Mouse (Mus musculus) T-helper 2 cell (primary cell): ENCODE measurements around the gene Atp6v0e.

Experiments
- in situ Hi-C: fragments of 300-600 bp; cut with MboI, MseI; formaldehyde crosslinking; loops from one replicate; pipeline ENCODE4 v1.15.1; 2025; ENCODE audit warnings: high pct_unique_total_duplicates

Atp6v0e gene

DNA sequence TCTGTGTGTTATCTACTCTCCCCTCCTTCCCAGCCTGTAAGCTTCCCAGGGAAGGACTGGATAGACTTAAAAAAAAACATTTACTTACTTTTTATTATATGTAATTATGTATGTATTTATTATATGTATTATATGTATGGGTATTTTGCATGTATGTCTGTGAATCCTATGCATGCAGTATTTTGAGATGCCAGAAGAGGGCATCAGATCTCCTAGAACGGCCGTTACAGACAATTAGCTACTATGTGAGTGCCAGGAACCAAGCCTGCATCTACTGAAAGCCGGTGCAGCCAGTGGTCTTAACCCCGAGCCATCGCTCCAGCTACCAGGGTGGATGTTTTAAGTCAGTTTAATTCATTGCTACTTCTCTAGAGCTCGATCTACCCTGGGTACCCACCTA is 18.2 kb downstream of the Atp6v0e start:
- in situ Hi-C loops: loop anchor here (25.0 kb wide), 1 partner anchor 206 kb away; no protein-coding TSS in a partner anchor

DNA sequence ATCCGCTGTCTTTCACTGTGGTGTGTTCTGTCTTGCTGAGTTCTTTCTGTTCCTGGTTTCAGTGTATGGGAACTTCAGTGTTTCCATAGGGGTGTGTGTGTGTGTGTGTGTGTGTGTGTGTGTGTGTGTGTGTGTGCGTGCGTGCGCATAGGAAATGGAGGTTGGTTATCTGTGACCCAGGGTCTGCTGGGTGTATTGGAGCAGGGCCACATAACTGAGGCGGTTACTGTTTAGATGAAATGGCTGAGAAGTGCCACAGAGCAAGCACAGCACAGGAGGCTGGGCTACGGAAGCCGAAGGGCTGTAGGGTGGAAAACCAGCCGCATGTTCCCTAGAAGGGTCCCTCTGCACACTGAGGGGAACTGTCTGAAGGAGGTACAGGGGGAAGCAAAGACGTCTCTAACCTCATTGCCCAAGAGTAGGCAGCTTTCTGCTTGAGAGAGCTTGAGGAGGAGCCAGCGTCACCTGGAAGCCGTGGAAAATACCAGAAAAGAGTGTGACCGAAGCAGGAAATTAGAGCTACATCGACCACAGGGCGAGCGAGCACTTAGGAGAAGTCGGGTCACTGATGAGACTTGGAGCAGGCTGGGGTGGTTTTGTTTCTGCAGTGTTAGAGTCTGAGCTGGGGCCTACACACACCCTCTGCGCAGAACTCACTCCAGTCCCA is 23.4 kb downstream of the Atp6v0e start:
- in situ Hi-C loops: loop anchor here (25.0 kb wide), 1 partner anchor 201 kb away; no protein-coding TSS in a partner anchor

DNA sequence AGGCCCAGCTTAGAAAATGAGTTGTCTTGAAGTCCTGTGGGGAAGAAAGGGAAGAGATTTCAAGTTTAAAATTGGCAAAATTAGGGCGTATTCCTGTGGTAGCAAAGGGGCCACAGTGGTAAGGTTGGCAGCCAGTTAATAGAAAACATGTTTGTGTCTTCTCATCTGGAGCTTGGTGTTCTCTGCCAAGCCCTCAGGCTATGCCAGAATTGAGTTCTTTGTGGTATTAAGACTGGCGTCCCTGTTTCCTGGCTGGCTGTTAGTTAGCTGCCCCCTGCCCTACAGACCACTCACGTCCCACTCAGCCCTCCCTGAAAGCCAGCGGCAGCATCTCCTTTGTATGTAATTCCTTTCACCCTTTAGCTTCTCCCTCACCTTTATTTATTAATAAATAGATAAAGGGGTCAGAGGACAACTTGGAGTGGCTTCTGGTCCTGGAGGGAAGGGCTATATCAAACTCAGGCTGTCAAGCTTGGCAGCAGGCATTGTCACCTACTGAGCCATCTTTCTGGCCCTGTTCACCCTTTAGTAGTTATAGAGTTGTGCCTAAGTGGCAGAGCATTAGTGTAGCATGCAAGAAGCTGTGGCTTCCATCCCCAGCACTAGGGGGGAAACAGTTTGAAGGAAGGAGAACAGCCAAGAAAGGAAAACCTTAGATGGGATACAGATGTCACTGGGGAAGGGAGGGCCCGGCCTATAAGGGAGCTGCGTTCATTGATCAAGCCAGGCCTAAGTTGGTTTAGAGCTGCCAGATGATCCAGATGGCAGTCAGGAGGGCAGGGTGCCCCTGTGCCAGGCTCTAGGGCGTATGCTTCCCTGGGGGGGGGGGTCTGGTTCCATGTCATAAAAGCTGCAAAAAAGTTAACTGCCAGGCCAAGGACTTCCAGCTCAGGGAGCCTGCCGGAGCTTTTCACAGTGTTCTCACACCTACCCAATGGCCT is 26.0 kb downstream of the Atp6v0e start:
- in situ Hi-C loops: loop anchor here (25.0 kb wide), 1 partner anchor 198 kb away; no protein-coding TSS in a partner anchor

DNA sequence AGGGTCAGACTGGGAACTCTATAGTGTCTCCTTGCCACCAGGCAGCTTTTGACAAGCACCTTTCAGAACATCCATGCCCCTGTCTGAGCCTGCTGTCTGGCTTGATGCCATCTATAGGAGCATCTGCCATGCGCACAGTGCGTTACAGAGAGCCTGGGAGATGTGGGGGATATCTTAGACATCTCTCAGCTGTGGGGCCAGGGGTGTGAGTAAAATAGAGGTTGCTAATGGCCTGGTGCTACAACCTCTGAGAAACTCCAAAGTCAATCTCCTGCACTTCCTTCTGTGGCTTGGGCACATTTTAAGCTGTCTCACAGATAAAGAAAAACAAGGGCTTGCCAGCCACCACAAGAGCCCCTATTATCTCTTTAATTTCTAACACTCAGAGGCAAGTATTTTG is 26.8 kb downstream of the Atp6v0e start:
- in situ Hi-C loops: loop anchor here (25.0 kb wide), 1 partner anchor 197 kb away; no protein-coding TSS in a partner anchor

DNA sequence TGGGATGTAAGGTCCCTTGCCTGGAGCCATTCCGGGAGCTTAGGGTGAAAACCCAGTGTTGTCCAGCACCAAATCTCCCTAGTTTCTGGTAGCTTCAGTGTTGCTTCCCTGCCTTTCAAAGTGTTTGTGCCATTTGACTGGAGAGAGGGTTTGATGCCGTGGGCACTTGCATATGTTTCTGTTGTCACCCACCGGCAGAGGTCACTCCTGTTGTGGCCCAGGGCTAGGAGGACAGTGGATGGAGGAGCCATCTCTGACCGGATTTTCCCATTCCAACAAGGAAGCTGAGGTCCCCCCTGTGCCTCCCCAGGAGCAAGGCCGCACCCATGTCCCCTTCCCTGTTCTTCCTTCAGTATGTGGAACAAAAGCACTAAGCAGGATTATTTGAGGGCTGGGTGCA is 27.2 kb downstream of the Atp6v0e start:
- in situ Hi-C loops: loop anchor here (25.0 kb wide), 1 partner anchor 197 kb away; no protein-coding TSS in a partner anchor

DNA sequence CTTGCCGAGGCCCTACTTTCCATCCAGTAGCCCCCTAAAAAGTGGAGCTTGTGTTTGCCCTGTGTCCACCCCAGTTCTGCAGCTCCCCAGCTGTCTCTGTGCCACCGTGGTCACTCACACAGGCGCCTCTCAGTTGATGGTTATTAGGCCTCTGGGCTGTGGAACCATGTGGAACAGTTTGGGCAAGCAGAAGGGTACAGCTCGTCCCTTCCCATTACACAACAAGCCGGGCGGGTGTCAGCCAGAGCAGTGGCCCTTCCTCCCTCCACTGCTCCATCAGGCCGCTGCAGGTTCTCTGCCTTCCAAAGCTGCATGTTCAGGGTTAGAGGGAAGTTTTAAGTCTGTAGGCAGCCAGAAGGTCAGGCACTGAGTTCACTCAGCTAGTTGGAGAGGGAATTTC is 28.1 kb downstream of the Atp6v0e start:
- in situ Hi-C loops: loop anchor here (25.0 kb wide), 1 partner anchor 196 kb away; no protein-coding TSS in a partner anchor

DNA sequence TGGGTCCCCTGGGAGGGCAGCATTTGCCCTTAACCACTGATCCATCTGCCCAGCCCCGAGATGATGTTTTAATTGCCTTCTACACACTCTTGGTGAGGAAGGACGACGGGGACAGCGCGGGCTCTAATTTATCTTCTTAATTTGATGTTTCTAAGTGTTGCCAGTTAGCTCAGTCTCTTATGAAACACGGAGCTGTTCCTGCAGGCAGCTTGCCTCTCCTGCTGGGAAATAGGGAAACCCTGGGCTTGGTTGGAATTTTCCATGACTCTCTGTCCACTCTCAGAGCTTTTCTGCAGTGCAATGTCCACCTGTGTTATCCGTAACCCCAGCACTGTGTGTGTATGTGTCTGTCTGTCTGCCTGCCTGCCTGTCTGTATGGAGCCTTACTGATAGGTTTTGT is 30.4 kb downstream of the Atp6v0e start:
- in situ Hi-C loops: loop anchor here (25.0 kb wide), 1 partner anchor 194 kb away; no protein-coding TSS in a partner anchor

DNA sequence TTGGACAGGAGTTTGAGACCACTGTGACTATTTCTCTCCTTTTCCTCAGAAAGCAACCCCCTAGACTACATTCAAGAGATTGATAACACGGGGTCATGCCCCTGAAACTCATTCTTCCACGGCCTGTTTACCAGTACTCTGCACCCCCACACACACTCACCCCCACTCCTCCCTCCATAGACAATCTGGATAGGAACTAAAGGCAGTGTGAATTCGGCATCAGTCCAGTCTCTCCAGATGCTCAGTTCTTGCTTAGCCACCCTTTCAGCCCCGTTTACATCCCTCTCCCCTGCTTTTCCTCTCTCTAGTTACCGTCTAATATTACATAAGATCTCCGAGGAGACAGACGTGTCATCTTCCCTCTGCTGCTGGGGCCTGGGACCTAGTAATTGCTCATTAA is 31.1 kb downstream of the Atp6v0e start:
- in situ Hi-C loops: loop anchor here (25.0 kb wide), 1 partner anchor 193 kb away; no protein-coding TSS in a partner anchor

DNA sequence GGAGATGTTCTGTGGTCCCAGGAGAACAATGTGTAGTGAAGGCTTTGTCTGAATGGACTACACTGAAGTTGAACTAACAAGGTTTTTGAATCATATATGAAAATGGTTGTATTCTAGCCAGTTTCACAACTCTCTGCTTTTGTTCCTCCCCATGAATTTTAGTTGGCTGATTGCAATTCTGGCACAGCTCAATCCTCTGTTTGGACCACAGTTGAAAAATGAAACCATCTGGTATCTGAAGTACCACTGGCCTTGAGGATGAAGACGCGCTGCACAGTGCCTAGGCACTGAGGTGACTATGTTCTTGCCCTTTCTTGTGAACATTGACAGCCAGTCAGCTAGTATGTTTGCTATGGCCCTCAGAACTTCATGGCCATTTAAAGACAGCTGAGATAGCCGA is 32.2 kb downstream of the Atp6v0e start:
- in situ Hi-C loops: loop anchor here (25.0 kb wide), 1 partner anchor 192 kb away; no protein-coding TSS in a partner anchor

DNA sequence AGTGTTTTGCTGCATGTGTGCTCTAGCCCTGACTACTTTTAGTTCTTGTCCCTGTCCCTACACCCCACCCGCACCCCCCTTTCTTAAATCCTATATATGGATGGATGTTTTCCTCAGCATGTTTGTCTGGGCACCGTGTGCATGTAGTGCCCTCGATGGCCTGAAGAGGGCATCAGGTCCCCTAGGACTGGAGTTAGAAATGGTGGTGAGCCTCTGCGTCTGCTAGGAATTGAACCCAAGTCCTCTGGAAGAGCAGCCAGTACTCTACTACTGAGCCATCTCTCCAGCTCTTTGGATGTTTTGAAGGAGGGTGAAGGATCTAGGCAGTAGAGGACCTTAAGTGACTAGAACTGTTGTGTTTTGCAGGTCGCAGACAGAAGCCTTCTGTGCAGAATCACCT is 35.8 kb downstream of the Atp6v0e start:
- in situ Hi-C loops: loop anchor here (25.0 kb wide), 1 partner anchor 188 kb away; no protein-coding TSS in a partner anchor

DNA sequence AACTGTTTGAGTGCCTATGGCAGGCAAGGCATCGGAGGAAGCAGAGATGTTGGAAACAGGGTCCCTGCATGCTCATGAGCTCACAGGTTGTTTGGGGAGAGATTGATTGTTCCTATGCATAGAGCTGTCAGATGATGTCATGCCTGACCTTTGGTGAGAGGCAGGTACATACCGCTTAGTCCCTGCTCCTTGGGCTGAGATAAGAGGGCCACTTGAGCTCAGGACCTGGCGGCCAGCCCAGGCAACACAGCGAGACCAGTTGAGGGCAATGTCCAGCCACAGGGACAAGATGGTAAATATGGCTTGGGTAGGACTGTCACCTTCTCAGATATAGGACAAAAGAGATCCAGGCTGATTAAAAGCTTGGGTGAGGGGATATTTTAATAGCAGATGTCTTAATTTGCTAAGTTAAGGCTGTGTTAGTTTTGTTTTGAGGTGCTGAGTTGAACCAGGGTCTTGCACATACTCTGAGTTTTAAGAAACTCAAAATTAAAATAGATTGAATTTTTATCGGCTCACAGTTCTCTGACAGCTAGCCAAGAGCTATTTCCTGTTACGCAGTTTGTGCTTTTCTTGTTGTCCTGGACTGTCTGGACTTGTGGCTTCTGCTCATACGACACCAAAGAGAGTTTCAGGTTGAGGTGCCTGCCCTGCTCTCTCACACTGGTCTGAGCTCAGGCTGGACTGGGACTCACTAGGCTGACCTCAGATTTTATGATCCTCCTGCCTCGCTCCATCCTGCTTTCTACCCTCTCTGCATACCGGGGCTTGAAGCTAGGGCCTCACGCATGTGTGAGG is 37.0 kb downstream of the Atp6v0e start:
- in situ Hi-C loops: loop anchor here (25.0 kb wide), 1 partner anchor 187 kb away; no protein-coding TSS in a partner anchor

DNA sequence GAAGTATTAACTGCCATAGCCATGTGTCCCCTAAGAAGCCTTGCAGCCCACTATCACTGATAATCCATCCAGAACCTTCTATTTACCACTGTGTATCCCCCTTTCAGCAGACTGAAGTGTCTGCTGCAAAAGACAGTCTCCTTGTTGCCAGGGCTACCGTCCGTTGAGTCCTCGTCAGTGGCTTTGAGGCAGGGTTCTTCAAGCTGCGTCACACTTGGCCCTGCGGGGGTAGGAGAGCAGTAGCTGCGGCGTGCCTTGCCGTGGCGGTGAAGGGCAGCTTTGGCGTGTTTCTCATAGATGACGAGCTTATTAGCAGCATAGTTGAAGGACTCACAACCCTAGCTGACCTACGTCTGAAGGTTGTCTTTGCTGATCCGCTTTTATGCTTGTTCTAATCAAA is 38.5 kb downstream of the Atp6v0e start:
- in situ Hi-C loops: no loop called here

DNA sequence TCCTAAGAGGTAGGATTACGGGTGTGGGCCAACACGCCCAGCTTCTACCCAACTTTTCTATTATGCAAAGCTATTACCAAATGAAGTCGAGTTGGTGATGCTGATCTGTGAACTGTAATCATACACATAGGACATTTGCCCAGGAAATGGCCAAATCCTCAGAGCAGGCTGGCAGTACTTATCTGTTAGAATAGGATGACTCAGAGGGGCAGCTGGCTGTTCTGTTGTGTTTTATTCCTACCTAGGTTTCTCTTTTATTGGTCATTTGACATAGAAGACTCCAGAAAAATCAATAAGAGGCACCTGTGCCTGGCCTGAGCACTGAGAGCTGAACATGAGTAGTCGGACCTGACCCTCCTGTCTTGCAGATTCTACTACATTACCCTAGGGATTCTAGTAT is 39.6 kb downstream of the Atp6v0e start:
- in situ Hi-C loops: no loop called here

DNA sequence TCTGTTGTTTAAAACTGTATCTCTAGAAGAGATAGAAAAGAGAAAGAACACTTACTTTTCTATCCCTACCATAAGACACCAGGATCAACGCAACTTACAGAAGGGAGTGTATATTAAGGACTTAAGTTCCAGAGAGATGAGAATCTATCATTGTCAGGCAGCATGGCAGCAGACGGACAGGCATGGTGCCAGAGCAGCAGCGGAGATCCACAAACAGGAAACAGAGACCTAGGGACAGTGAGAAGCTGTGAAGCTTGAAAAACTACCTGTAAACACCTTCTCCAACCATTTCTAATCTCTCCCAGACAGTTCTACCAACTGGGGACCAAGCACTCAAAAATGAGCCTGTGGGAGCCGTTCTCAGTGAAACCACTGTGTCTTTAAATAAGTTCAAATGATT is 40.6 kb downstream of the Atp6v0e start:
- in situ Hi-C loops: no loop called here

DNA sequence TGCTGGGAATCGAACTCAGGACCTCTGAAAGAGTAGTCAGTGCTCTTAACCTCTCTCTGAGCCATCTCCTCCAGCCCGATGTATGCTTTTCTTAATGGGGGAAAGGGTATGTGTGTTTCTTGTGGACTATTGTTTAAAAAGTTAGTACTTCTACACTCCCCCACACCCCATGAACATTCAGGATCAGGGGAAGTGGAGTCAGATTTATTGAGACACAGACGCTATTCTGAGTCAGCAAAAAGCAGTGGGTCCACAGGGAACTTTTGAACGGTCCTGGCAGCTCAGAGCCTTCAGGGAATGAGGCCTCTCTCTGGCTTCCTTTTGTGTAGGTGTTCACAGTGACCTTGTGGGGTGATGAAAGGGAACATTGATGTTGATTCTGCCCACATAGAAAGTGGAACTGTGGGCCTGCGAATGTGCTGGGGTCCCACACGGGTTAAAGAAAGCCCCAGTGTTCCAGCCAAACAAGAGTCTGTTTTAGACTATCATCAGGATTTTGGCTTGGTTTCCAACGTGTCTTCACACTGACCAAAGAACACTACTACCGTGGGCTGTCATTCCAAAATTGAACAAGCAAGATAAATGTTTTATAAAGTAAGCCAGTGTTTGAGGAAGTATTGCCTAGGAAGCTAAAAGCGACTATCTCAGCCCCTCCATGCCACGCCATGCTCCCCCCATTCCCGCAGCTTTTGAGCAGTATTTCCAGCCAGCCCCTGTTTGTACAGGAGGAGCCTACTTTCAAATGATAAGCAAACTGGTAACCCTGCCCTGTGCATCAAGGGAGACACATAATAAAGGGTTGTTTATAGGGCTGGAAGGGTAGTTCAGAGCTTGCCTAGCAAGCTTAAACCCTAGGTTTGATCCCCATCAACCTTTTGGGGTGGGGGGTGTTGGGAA is 42.7 kb downstream of the Atp6v0e start:
- in situ Hi-C loops: no loop called here

DNA sequence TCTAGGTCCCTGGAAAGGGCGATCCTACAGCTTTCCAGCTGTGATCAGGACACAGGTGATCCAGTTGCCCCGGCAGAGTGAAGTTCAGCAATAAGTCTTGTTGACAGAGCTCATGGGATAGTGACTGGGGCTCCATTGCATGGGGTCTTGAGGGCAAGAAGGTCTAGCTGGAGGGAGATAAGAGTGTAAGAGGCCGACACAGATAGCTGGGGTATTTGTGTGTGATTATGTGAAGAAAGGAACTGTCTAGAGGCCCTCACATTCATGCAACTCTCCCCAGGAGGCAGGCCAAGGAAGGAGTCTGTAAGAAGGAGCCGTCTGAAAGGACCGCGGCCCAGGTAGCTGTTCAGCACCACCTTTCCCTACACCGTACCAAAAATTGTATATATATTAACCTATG is 44.0 kb downstream of the Atp6v0e start:
- in situ Hi-C loops: no loop called here

DNA sequence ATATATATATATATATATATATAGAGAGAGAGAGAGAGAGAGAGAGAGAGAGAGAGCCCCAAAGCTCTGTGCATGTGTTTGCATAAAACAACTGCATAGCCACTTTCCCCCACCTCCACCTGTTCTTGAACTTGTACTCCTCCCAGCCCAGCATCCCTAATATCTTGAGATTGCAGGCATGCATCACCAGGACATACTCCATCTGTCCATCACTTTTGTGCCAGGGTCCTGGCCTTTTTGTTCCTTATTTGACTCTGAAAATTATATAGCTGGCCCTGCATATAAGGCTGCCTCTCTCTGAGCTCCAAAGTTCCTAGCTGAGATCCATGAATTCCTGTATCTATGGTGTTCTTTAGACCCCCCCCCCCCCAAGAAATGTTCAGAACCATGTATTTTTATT is 45.5 kb downstream of the Atp6v0e start:
- in situ Hi-C loops: no loop called here

DNA sequence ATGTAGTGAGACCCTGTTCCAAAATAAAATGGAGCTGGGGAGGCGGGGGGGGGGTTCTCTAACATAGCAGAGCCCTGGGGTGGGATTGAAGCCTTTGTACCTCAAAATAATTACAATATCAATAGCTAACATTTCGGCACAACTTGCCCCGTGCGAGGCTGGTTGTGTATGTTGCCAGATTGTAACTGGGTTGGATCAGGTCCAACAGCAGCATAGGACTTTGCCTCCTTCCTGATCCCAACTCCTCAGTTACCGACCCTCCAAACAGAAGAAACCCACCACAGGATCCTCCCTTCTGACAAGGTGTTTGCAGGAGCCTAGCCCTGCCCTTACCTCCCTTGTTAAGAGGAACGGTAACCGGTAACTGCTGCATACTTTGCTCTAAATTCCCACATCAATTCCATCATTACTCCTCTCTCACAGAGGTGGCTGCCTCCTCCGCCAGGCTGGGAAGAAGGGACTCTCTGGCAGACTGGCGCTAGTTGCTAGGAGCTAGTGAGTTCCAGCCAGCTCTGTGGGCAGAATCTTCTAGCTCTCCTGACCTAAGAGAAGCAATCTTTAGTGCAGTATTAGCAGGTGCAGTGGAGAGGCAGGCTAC is 46.1 kb downstream of the Atp6v0e start:
- in situ Hi-C loops: no loop called here

DNA sequence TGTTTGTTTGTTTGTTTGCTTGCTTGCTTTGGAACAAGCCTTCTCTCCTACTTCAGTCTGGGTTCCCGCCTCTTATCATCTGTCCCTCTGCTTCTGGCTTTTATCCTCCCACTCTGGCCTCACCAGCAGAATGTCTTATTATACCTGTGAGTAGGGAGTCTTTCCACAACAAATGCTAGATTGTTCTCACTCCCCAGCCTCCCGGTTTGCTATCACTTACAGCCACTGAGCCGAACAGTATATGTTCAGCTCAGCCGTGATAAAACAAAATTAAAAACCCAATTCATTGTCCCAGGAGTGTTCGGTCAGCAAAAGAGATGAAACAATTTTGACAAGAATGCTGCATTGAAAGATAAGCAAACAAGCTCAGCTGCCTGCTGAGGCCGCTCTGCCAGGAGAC is 47.0 kb downstream of the Atp6v0e start:
- in situ Hi-C loops: no loop called here

DNA sequence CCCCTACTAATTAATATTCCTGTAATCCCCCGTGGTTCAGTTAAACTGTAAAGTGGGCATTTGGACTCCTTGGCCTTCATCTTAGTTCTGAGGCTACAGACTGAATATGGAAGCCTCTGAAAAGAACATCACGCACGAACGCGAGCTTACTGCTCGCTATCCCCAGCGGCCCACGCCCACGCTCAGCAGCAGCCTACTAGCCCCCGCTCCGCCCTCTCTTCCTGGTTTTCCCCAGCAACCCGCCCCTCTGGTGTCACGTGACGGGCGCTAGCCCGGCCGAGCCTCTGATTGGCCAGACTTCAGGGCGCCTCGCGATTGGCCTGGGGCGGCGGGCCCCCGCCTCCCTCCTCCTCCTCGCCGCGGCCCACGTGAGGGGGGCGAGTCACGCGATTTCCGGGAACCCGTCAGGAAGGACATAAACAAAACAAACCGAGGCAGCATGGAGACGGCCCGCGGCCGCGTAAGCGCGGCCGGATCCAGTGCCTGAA is 52.3 kb downstream of the Atp6v0e start, which contains the start of gene Crebrf:
TSS of gene Crebrf (plus strand) at position 380 of the 488 bp plus-strand sequence.
- in situ Hi-C loops: no loop called here
